Mouse (Mus musculus): ENCODE results near the gene Olfr1350. TPM values are rescaled to one million over a fixed set of nuclear protein-coding genes. Genes with fewer than 3 reads are reported as not detected.
"Not testable (repeated sequence)": the region's sequence is repeated elsewhere in the genome, so short reads cannot be mapped to it uniquely, and the experiment has no call there.

Olfr1350 gene
- not detected for total RNA-seq (2021)
- long read RNA-seq, experiment 1: 0 reads
- long read RNA-seq, experiment 2: 0 reads

DNA sequence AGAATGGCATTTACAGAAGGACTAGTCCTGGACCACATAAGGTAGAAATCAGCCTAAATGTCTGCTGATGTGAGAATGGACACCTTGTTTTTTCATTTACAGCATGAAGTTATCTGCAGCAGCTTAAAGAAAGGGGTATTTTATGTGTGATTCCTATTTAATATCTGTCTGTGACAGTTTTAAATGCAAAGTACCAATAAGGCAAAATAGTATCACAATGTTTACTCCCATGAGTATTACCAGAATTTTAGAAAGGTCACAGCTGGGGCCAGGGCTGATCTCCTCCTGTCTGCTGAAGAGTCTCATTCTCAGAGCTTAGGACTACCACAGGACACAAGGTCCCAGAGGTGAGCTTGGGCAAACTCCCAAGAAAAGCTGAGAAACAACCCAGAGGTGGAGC lies at the start of gene Olfr1350:
Gene Olfr1350, plus strand, starts transcription at position 301 of the 400 bp plus-strand sequence.
- no peak for DNase-seq (ENCODE audit: low spot score in 2 of 2)

DNA sequence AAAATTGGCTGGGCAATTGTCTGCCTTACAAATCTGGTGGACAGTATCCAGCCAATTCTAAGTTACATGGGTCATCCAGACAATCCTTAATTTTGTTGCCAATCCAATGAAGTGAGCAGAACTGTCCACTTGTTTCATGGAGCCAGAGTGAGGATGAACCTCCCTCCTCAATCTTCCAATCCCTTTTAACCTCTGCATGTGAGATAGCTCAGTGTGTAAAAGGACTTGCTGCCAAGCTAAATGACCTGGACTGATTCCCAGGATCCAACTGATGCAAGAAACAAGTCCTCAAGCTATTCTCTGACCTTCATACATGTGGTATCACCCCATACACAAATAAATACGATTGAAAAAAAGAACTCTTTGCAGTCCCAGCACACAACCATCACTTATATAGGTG lies 43.0 kb upstream of the Olfr1350 start:
- DNase-seq (ENCODE audit: low spot score in 2 of 2): no peak

DNA sequence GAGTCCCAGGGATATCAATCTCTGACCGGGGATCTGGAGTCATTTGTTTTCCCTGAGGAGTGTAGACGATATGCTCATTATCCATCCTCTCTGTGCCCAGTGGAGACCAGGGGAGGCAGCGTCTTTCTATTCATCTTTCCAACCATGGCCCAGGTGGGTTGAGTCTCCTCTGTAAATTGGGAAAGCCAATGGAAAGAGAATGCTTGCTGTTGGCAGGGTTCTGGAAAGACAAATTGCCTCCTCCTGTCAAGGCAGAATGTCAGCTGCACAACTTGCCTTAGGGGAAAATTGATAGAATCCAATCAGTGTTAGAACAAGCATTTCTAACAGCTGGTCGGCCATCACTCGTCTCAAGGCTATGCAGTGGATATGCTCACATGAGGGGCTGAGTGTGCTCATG lies 41.8 kb upstream of the Olfr1350 start, which contains the start of gene Olfr1349:
Gene Olfr1349, minus strand, starts transcription at position 101 of the 400 bp plus-strand sequence.
- no peak for DNase-seq (ENCODE audit: low spot score in 2 of 2)

DNA sequence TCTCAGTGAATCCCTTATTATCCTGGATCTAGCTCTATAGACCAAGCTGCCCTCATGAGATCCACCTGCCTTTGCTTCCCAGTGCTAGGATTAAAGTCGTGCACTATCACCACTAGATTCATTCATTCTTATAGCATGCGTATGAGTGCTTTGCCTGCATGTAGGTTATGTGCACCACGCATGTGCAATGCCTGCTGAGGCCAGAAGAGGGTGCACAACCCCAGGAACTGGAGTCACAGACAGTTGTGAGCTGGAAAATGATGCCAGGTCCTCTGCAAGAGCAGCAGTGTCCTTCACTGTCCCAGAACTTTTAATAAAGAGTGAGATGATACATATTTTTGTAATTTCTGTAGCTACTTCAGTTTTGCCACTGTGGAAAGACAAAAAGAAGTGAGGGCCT lies 39.6 kb upstream of the Olfr1350 start:
- DNase-seq (ENCODE audit: low spot score in 2 of 2): no peak

DNA sequence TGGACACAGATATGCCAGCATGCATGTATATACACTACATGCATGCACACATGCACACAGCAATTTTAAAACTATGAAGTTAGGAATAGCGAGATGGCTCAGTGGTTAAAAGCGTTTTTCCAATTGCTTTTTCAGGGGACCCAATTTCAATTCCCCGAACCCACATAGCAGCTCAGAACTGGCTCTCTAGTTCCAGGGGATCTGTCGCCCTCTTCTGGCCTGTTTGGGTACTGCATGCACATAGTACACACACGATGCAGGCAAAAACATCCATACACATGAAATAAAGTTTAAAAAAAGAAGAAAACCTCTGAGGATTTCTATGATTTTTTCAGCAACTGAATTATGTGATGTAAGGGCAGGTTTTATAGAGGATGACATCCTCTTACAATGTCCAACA lies 38.5 kb upstream of the Olfr1350 start:
- peak; percentile 4 for DNase-seq (ENCODE audit: low spot score in 2 of 2)

DNA sequence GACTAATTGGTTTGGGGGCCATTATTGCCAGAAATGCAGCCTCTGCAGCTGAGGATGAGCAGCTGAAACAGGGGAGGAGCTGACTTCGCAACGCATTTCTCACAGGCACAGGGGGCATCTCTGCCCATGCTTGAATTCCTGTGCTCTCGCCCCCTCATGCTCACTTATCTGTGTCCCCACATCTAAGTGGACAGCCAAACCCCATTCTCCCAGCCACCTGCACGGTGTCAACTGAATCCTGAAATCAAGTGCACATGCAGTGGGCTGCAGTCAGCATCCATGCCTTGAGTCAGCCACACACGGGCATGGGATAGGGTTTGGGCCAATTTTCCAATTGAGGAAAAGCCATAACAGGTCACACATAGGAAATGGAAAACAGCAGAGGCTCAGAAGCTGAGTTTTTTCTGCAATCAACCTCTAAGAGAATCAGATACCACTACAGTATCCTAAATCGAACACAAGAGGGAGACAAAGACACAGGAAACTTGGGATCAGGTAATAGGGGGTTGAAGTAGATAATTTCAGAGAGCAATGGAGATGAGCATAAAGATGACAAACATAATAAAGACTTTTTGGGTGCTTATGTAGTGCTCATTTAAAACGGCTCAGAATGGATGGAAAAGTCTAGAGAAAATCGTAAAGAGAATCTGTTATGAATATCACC lies 21.6 kb downstream of the Olfr1350 start:
- DNase-seq (ENCODE audit: low spot score in 2 of 2): peak; percentile 14 to 60

DNA sequence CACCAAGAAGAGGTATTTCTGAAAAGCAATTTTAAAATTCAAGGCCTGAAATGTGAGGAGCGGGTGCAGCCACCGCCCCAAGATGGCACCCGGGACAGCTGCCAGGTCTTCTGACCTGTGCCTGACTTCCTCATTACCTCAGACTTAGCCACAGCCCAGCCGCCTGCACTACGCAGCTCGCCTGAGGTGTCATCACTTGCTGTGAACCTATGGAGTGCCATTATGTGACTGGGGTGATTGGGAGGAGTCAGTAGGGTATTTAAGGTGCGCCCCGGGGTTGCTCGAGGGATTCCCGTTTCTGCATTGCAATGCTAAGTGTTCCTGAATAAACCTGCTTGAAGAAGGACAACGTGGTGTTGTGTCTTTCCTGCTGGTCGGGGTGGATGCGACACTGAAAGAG lies 24.1 kb downstream of the Olfr1350 start:
- DNase-seq (ENCODE audit: low spot score in 2 of 2): not testable (repeated sequence)

DNA sequence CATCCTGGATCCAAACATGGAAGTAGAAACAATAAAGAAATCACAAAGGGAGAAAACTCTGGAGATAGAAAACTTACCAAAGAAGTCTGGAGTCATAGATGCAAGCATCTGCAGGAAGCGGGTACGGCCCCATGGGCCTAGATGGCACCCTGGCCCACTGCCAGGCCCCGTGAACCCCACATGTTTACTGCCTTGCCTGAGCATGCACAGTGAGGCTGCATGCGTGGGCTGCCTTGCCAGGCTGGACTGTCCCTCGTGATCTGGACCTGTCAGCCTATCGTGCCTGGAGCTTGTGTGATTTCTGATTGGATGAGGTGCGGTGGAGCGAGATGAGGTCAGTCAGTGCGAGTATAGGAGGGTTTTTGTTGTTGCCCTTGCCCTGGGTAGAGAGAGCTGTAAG lies 38.7 kb downstream of the Olfr1350 start:
- DNase-seq (ENCODE audit: low spot score in 2 of 2): no peak

Other genes with a start within 250 kb of the Olfr1350 start
- gene Zfp583, start 233.6 kb upstream of the Olfr1350 start, total RNA-seq (2021): 10 to 100 TPM in 1 of 2 experiments, 1 to 10 TPM in 1; 9.8 to 10.9 TPM
- gene Gm3854, start 221.1 kb upstream of the Olfr1350 start, total RNA-seq (2021): 1 to 10 TPM; 5.0 to 6.6 TPM
- 1 to 10 TPM; 4.1 to 5.9 TPM for gene Zfp78, start 201.6 kb upstream of the Olfr1350 start, total RNA-seq (2021)
- 1 to 10 TPM; 5.7 to 5.9 TPM for gene Zfp28, start 181.5 kb upstream of the Olfr1350 start, total RNA-seq (2021)
- 10 to 100 TPM; 21.0 to 21.7 TPM for gene Smim17, start 166.1 kb upstream of the Olfr1350 start, total RNA-seq (2021)
- under 1 TPM; 0.29 to 0.35 TPM for gene Gm20715, start 154.6 kb upstream of the Olfr1350 start, total RNA-seq (2021)
- 1 to 10 TPM; 1.2 TPM for gene Olfr1344, start 126.2 kb upstream of the Olfr1350 start, total RNA-seq (2021)
- under 1 TPM in 1 of 2 experiments, not detected in 1; 0.05 TPM for gene Olfr1336, start 108.7 kb upstream of the Olfr1350 start, total RNA-seq (2021)
- not detected for gene Olfr1346, start 97.7 kb upstream of the Olfr1350 start, total RNA-seq (2021)
- not detected for gene Olfr5, start 77.9 kb upstream of the Olfr1350 start, total RNA-seq (2021)
- not detected for gene Olfr1347, start 65.1 kb upstream of the Olfr1350 start, total RNA-seq (2021)
- not detected for gene Olfr1348, start 56.1 kb upstream of the Olfr1350 start, total RNA-seq (2021)
- gene Olfr1349, start 41.9 kb upstream of the Olfr1350 start, total RNA-seq (2021): not detected
- 1 to 10 TPM; 5.6 to 6.8 TPM for gene Zim1, start 131.6 kb downstream of the Olfr1350 start, total RNA-seq (2021)
- gene Peg3, start 165.6 kb downstream of the Olfr1350 start, total RNA-seq (2021): 100 to 1,000 TPM; 164 to 197 TPM
- gene Usp29, start 165.7 kb downstream of the Olfr1350 start, total RNA-seq (2021): 10 to 100 TPM; 33.7 to 37.1 TPM